Mouse (Mus musculus): ENCODE results near the gene Cgref1. TPM values are rescaled to one million over a fixed set of nuclear protein-coding genes. Genes with fewer than 3 reads are reported as not detected.

Cgref1 gene
- total RNA-seq, 2 experiments from 2014 or later, result 0.89 to 1.3 TPM

- no peak for DNase-seq
Measured at GRCm38 (mm10) chr5:30886209-30886608, 59.2 kb downstream of the Cgref1 start.

Other genes with a start within 250 kb of the Cgref1 start
- gene Dpysl5, start 234.0 kb downstream of the Cgref1 start, total RNA-seq (2021), result 1 to 10 TPM in 1 of 2 experiments, under 1 TPM in 1; 0.86 to 1.1 TPM
- gene Mapre3, start 130.9 kb downstream of the Cgref1 start, total RNA-seq (2021), result 10 to 100 TPM; 48.9 to 52.2 TPM
- 10 to 100 TPM; 49.6 to 55.0 TPM for gene Tmem214, start 77.6 kb downstream of the Cgref1 start, total RNA-seq (2021)
- gene Agbl5, start 56.9 kb downstream of the Cgref1 start, total RNA-seq (2021), result 10 to 100 TPM in 1 of 2 experiments, 1 to 10 TPM in 1; 6.6 to 12.2 TPM
- 100 to 1,000 TPM; 211 to 228 TPM for gene Ost4, start 37.8 kb downstream of the Cgref1 start, total RNA-seq (2021)
- 10 to 100 TPM; 49.8 to 56.0 TPM for gene Emilin1, start 32.2 kb downstream of the Cgref1 start, total RNA-seq (2021)
- 10 to 100 TPM; 37.5 to 64.9 TPM for gene Khk, start 24.2 kb downstream of the Cgref1 start, total RNA-seq (2021)
- 100 to 1,000 TPM; 121 to 157 TPM for gene Preb, start 14.8 kb upstream of the Cgref1 start, total RNA-seq (2021)
- gene Tcf23, start 23.1 kb upstream of the Cgref1 start, total RNA-seq (2021), result 1 to 10 TPM; 1.1 to 2.8 TPM
- 100 to 1,000 TPM; 106 to 128 TPM for gene Atraid, start 102.7 kb upstream of the Cgref1 start, total RNA-seq (2021)
- gene Slc5a6, start 103.3 kb upstream of the Cgref1 start, total RNA-seq (2021), result 10 to 100 TPM; 26.6 to 30.3 TPM
- gene Cad, start 109.2 kb upstream of the Cgref1 start, total RNA-seq (2021), result 10 to 100 TPM; 22.9 to 29.7 TPM
- not detected for gene Dnajc5g, start 160.7 kb upstream of the Cgref1 start, total RNA-seq (2021)
- gene Slc30a3, start 162.6 kb upstream of the Cgref1 start, total RNA-seq (2021), result not detected
- gene Trim54, start 171.1 kb upstream of the Cgref1 start, total RNA-seq (2021), result under 1 TPM in 1 of 2 experiments, not detected in 1; 0.20 TPM
- gene Ucn, start 193.2 kb upstream of the Cgref1 start, total RNA-seq (2021), result not detected
- 10 to 100 TPM; 57.5 to 62.1 TPM for gene Mpv17, start 208.7 kb upstream of the Cgref1 start, total RNA-seq (2021)
- under 1 TPM; 0.60 to 0.79 TPM for gene Gm29609, start 234.3 kb upstream of the Cgref1 start, total RNA-seq (2021)
- gene Gtf3c2, start 234.6 kb upstream of the Cgref1 start, total RNA-seq (2021), result 10 to 100 TPM; 53.8 to 64.0 TPM
- 100 to 1,000 TPM; 106 to 110 TPM for gene Snx17, start 247.6 kb upstream of the Cgref1 start, total RNA-seq (2021)
- 10 to 100 TPM; 43.2 to 60.5 TPM for gene Eif2b4, start 247.8 kb upstream of the Cgref1 start, total RNA-seq (2021)